Mouse (Mus musculus) kidney, adult 2 months (tissue): Measurements from ENCODE around the gene Cdkl4. TPM values are rescaled to one million over a fixed set of nuclear protein-coding genes. Genes with fewer than 3 reads are reported as not detected.

Experiments used
- DNase-seq: peaks from one replicate; pipeline ENCODE4 v3.0.0; 2021
- H3K27ac ChIP-seq: fragments of 200-500 bp; 2 replicates; pipeline ENCODE4 v1.5.1; 2012; ENCODE audit warnings: low read depth, low read length, control low read depth, inconsistent platforms; ENCODE audit not compliant: insufficient read depth
- H3K27me3 ChIP-seq: fragments of 200-500 bp; replicated peaks from 2 replicates; pipeline ENCODE4 v1.6.1; 2012; ENCODE audit warnings: mild to moderate bottlenecking, moderate library complexity, low read length, inconsistent platforms; ENCODE audit not compliant: control insufficient read depth, insufficient read depth
- H3K36me3 ChIP-seq: fragments of 200-500 bp; 2 replicates; pipeline ENCODE4 v1.6.1; 2012; ENCODE audit warnings: mild to moderate bottlenecking, moderate library complexity, low read length, inconsistent platforms; ENCODE audit not compliant: control insufficient read depth, insufficient read depth
- H3K4me1 ChIP-seq: fragments of 200-500 bp; 2 replicates; pipeline ENCODE4 v1.6.1; 2011; ENCODE audit warnings: low read length; ENCODE audit not compliant: control insufficient read depth, insufficient read depth
- H3K4me3 ChIP-seq: fragments of 200-500 bp; 2 replicates; pipeline ENCODE4 v1.5.1; 2011; ENCODE audit warnings: mild to moderate bottlenecking, low read depth, low read length, control low read depth; ENCODE audit not compliant: insufficient read depth
- CTCF ChIP-seq: fragments of 200-500 bp; conservative IDR thresholded peaks from 2 replicates; pipeline ENCODE4 v1.5.1; 2011; ENCODE audit warnings: low read depth, mild to moderate bottlenecking, control low read depth, low read length, moderate library complexity, mixed read lengths; ENCODE audit not compliant: insufficient read depth, insufficient read length
- POLR2A ChIP-seq: fragments of 200-500 bp; IDR thresholded peaks from one replicate; pipeline ENCODE4 v1.6.1; 2011; ENCODE audit warnings: low read depth, low read length, control low read depth
- WGBS: fragments of 180-500 bp; shearing (Covaris S2); methylation state at CpG from one replicate; pipeline ENCODE4 v1.1.7; 2018; 5-methylcytosine and 5-hydroxymethylcytosine counted together
- polyA plus RNA-seq: library from polyadenylated mRNA; depleted of rRNA; stranded (reverse); fragments of >200 nt; gene quantifications from 2 replicates; pipeline ENCODE4 v1.2.3, GENCODE M21; 2012; rRNA removed

The Cdkl4 gene
- polyA plus RNA-seq, 1 experiment: 0.34 TPM

- Histone ChIP-seq H3K36me3 (no peaks in the 10 kb centered on the region), H3K27me3 (no peaks in the 10 kb centered on the region), H3K4me3 (peak within 1 kb of the TSS; percentile 59), H3K27ac (peak within 1 kb of the TSS; percentile 94), H3K4me1 (peaks cover 3% of the 10 kb centered on the region; the same call in 1 of the 2 replicates)
- TF ChIP-seq CTCF (no peak), POLR2A (peak; percentile 58)
- peak; percentile 97 for DNase-seq
- 1% methylated on average over 85 of the region's 90 CpGs for WGBS
Measured at GRCm38 (mm10) chr17:80480031-80480854, 97.4 kb downstream of the Cdkl4 start, which contains the start of gene Sos1. Gene Sos1, minus strand, starts transcription at chr17:80480453.

GRCm38 (mm10) chr17:80479295-80480030 is 98.2 kb downstream of the Cdkl4 start:
- H3K4me3 ChIP-seq: peak overlapping the region; percentile 59
- peak; percentile 66 for DNase-seq
- H3K27ac ChIP-seq: peak overlapping the region; percentile 48
- H3K4me1 ChIP-seq: peaks cover 3% of the 10 kb centered on the region; the same call in 1 of the 2 replicates
- TF ChIP-seq POLR2A (no peak), CTCF (no peak)
- H3K36me3 ChIP-seq: no peaks in the 10 kb centered on the region
- under 1% methylated on average over 71 of the region's 71 CpGs for WGBS
- no peaks in the 10 kb centered on the region for H3K27me3 ChIP-seq

- no peak overlapping the region for H3K27ac ChIP-seq
- H3K36me3 ChIP-seq: no peaks in the 10 kb centered on the region
- no peak for DNase-seq
- H3K4me1 ChIP-seq: peaks cover 3% of the 10 kb centered on the region; the same call in 1 of the 2 replicates
- 68% methylated on average over 2 of the region's 2 CpGs for WGBS
- TF ChIP-seq POLR2A (no peak), CTCF (no peak)
- H3K4me3 ChIP-seq: no peak overlapping the region
- H3K27me3 ChIP-seq: no peaks in the 10 kb centered on the region
Measured at GRCm38 (mm10) chr17:80477679-80478078, 99.9 kb downstream of the Cdkl4 start.

GRCm38 (mm10) chr17:80476496-80476895 is 101.1 kb downstream of the Cdkl4 start:
- TF ChIP-seq CTCF (no peak), POLR2A (no peak)
- Histone ChIP-seq H3K36me3 (no peaks in the 10 kb centered on the region), H3K4me3 (no peak overlapping the region), H3K4me1 (peaks cover 3% of the 10 kb centered on the region; the same call in 1 of the 2 replicates), H3K27me3 (no peaks in the 10 kb centered on the region), H3K27ac (no peak overlapping the region)
- WGBS: 48% methylated on average over 4 of the region's 4 CpGs
- no peak for DNase-seq

Other genes with a start within 250 kb of the Cdkl4 start
- gene Gm10190, start 204.3 kb downstream of the Cdkl4 start, polyA plus RNA-seq: not detected in 2 replicates
- 3.7 and 4.9 TPM in 2 replicates for gene Sos1, start 97.4 kb downstream of the Cdkl4 start, polyA plus RNA-seq
- gene Map4k3, start 150.7 kb upstream of the Cdkl4 start, polyA plus RNA-seq: 16.4 and 19.4 TPM in 2 replicates